Mouse (Mus musculus) MEL (cell line): ENCODE results near the gene Epn3.

ENCODE experiments used
- CTCF ChIP-seq, 3 experiments: IDR thresholded peaks in 2 of 3; conservative IDR thresholded peaks in 1 of 3; 2 replicates each; pipeline ENCODE4 v1.5.1; 2011 to 2012; ENCODE audit warnings: low read length in 3 of 3, low read depth in 2 of 3, mild to moderate bottlenecking in 2 of 3, improper control_type of control experiment in 1 of 3, inconsistent platforms in 1 of 3, mixed read lengths in 1 of 3, moderate library complexity in 1 of 3; ENCODE audit not compliant: control insufficient read depth in 1 of 3, insufficient read depth in 1 of 3, poor library complexity in 1 of 3, severe bottlenecking in 1 of 3
- E2F4 ChIP-seq: IDR thresholded peaks from 2 replicates; pipeline ENCODE4 v1.6.1; 2011; ENCODE audit warnings: low read depth, low read length, improper control_type of control experiment, borderline replicate concordance
- EP300 ChIP-seq, 2 experiments: IDR thresholded peaks; 2 replicates each; pipeline ENCODE4 v1.6.1; 2011; ENCODE audit warnings: improper control_type of control experiment in 2 of 2, low read length in 2 of 2, low read depth in 1 of 2, mild to moderate bottlenecking in 1 of 2
- KAT2A ChIP-seq: conservative IDR thresholded peaks from 2 replicates; pipeline ENCODE4 v1.6.1; 2012; ENCODE audit warnings: low read depth, low read length, improper control_type of control experiment, inconsistent platforms
- POLR2A ChIP-seq, 2 experiments: IDR thresholded peaks; 2 replicates each; pipeline ENCODE4 v1.6.1; 2011 to 2012; ENCODE audit warnings: low read length in 2 of 2, mild to moderate bottlenecking in 2 of 2, control low read depth in 1 of 2, improper control_type of control experiment in 1 of 2, low read depth in 1 of 2, moderate library complexity in 1 of 2; ENCODE audit not compliant: control insufficient read depth in 1 of 2, insufficient read depth in 1 of 2, poor library complexity in 1 of 2
- POLR2AphosphoS2 ChIP-seq: IDR thresholded peaks from 2 replicates; pipeline ENCODE4 v1.6.1; 2011; ENCODE audit warnings: low read length, improper control_type of control experiment
- RCOR1 ChIP-seq: IDR thresholded peaks from 2 replicates; pipeline ENCODE4 v1.6.1; 2012; ENCODE audit warnings: low read depth, mild to moderate bottlenecking, inconsistent platforms, low read length, improper control_type of control experiment
- SMC3 ChIP-seq: IDR thresholded peaks from 2 replicates; pipeline ENCODE4 v1.6.1; 2011; ENCODE audit warnings: low read depth, low read length, improper control_type of control experiment
- TAL1 ChIP-seq: IDR thresholded peaks from 2 replicates; pipeline ENCODE4 v1.6.1; 2012; ENCODE audit warnings: mild to moderate bottlenecking, inconsistent platforms, low read length, moderate library complexity, mixed read lengths
- TCF12 ChIP-seq: IDR thresholded peaks from 2 replicates; pipeline ENCODE4 v1.6.1; 2014; ENCODE audit warnings: low read depth, mild to moderate bottlenecking, inconsistent platforms, low read length, improper control_type of control experiment, moderate library complexity
- USF1 ChIP-seq: IDR thresholded peaks from 2 replicates; pipeline ENCODE4 v1.6.1; 2014; ENCODE audit warnings: low read depth, mild to moderate bottlenecking, inconsistent platforms, low read length, improper control_type of control experiment, moderate library complexity
- ZNF384 ChIP-seq: IDR thresholded peaks from 2 replicates; pipeline ENCODE4 v1.6.1; 2012; ENCODE audit warnings: low read depth, mild to moderate bottlenecking, inconsistent platforms, low read length, improper control_type of control experiment

GRCm38 (mm10) chr11:94475722-94476121, 24.1 kb downstream of the Epn3 start:
- TF ChIP-seq USF1 (no peak), POLR2AphosphoS2 (no peak), CTCF (IDR thresholded peaks at IDR 0.05 in 2 of 3, conservative IDR thresholded peaks at IDR 0.05 in 1 of 3; ENCODE audit: control insufficient read depth in 1 of 3, insufficient read depth in 1 of 3, low read depth in 2 of 3, low read length in 3 of 3, poor library complexity in 1 of 3, severe bottlenecking in 1 of 3) (no peak), POLR2A (IDR thresholded peaks at IDR 0.05; ENCODE audit: control insufficient read depth in 1 of 2, insufficient read depth in 1 of 2, low read depth in 1 of 2, low read length in 2 of 2, poor library complexity in 1 of 2) (no peak), E2F4 (no peak), RCOR1 (no peak), TCF12 (no peak), KAT2A (no peak), EP300 (IDR thresholded peaks at IDR 0.05; ENCODE audit: low read depth in 1 of 2, low read length in 2 of 2) (no peak), TAL1 (no peak), ZNF384 (no peak), SMC3 (no peak)
